Mouse (Mus musculus) adrenal gland, postnatal 0 days (tissue): Measurements from ENCODE around the gene Gm20716. TPM values are rescaled to one million over a fixed set of nuclear protein-coding genes. Genes with fewer than 3 reads are reported as not detected.

Experiments used
- microRNA-seq: library from miRNA; unstranded; fragments of <30 nt; microRNA quantifications from one replicate; pipeline ENCODE4, GENCODE M21; 2016; ENCODE audit warnings: borderline replicate concordance; ENCODE audit not compliant: insufficient number of aligned reads
- polyA plus RNA-seq: library from polyadenylated mRNA; unstranded; fragments of >200 nt; fragmentation: Nextera tagmentation; extraction: Ambion mirVana; gene quantifications from 2 replicates; pipeline ENCODE4 v1.2.1, GENCODE M21; 2015

The Gm20716 gene
- 6.4 and 7.3 TPM in 2 replicates for polyA plus RNA-seq

GRCm38 (mm10) chr2:168230026-168230728 lies at the start of gene Gm20716, which contains the start of the genes Dpm1 and Mocs3:
Gm20716 (minus strand) TSS chr2:168230364.
Dpm1 (minus strand) TSS chr2:168230591.
Mocs3 (plus strand) TSS chr2:168230622.

DNA sequence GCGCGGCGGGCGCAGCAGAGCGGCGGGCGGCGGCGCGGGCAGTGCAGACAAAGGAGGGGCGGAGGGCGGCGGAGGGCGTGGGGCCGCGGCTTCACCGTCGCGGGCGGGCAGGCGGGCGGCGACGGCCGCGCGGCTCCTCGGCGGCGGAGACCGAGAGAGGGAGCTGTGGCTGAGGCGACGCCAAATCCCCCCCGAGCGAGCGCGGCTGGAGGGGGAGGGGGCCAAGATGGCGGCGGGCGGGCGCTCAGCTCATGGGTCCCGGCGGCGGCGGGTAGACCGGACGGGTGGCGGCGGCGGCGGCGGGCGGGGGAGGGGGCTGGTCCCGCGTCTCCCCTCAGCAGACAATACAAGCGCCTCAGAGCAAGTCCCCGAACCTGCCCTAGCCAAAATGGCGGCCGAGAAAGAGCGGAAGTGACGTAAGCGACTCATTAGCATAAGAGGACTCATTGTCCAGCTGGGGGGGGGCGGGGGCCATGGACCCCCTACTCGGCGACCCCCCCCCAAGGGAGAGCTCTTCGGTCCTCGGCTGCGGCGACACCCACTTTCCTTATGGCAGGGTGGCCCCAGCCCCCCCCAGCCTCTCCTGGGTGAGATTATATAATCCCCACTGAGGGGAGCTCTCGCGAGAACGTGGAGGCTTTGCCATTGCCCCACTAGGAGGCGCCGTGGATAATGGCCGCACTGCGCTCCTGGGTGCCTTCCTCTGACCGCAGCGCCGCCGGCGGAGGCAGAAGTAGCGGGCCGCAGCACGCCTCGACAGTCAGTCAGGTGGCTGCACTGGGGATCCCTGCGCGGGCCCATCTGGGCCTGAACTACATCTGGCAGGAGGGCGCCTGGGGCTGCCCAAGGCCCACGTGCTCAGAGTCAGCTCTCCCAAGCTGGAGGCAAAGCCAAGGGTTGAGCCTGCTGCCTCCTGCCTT lies 23.2 kb downstream of the Gm20716 start, which contains the start of gene Adnp:
Gene Adnp (minus strand): TSS at position 388 of the 920 bp plus-strand sequence.

Small RNA genes lying within 50 kb of the gene (microRNA-seq; reads per million reads assigned to microRNA genes)
- gene Gm24561, result not detected

Other genes with a start within 250 kb of the Gm20716 start
- gene Ripor3, start 219.7 kb downstream of the Gm20716 start, polyA plus RNA-seq, result 2.0 and 2.2 TPM in 2 replicates
- 2.6 and 2.7 TPM in 2 replicates for gene Pard6b, start 149.4 kb downstream of the Gm20716 start, polyA plus RNA-seq
- gene Adnp, start 23.3 kb downstream of the Gm20716 start, polyA plus RNA-seq, result 11.4 and 15.4 TPM in 2 replicates
- gene Dpm1, start 227 bp upstream of the Gm20716 start, polyA plus RNA-seq, result 205 and 252 TPM in 2 replicates
- 8.5 and 12.4 TPM in 2 replicates for gene Mocs3, start 258 bp upstream of the Gm20716 start, polyA plus RNA-seq
- not detected in 2 replicates for gene Kcng1, start 51.4 kb upstream of the Gm20716 start, polyA plus RNA-seq